Mouse (Mus musculus) thymus, adult 2 months (tissue): ENCODE data around the gene Tifa. TPM values are rescaled to one million over a fixed set of nuclear protein-coding genes. Genes with fewer than 3 reads are reported as not detected.

Source experiments
- DNase-seq: peaks from one replicate; pipeline ENCODE4 v3.0.0; 2021
- H3K27ac ChIP-seq: fragments of 200-500 bp; 2 replicates; pipeline ENCODE4 v1.5.1; 2012; ENCODE audit warnings: low read length, control low read depth; ENCODE audit not compliant: control insufficient read depth, insufficient read depth
- H3K27me3 ChIP-seq: fragments of 200-500 bp; 2 replicates; pipeline ENCODE4 v1.6.1; 2012; ENCODE audit warnings: mild to moderate bottlenecking, low read length, moderate library complexity, mixed read lengths; ENCODE audit not compliant: control insufficient read depth, insufficient read depth
- H3K36me3 ChIP-seq: fragments of 200-500 bp; 2 replicates; pipeline ENCODE4 v1.6.1; 2012; ENCODE audit warnings: mild to moderate bottlenecking, low read length, moderate library complexity; ENCODE audit not compliant: control insufficient read depth, insufficient read depth
- H3K4me1 ChIP-seq: fragments of 200-500 bp; replicated peaks from 2 replicates; pipeline ENCODE4 v1.6.1; 2012; ENCODE audit warnings: low read length; ENCODE audit not compliant: control insufficient read depth, insufficient read depth
- H3K4me3 ChIP-seq: fragments of 200-500 bp; 2 replicates; pipeline ENCODE4 v1.5.1; 2012; ENCODE audit warnings: mild to moderate bottlenecking, low read length, control low read depth, moderate library complexity; ENCODE audit not compliant: control insufficient read depth, insufficient read depth
- CTCF ChIP-seq: fragments of 200-500 bp; IDR thresholded peaks from 2 replicates; pipeline ENCODE4 v1.5.1; 2012; ENCODE audit warnings: mild to moderate bottlenecking, control low read depth, low read length, moderate library complexity, borderline replicate concordance; ENCODE audit not compliant: control insufficient read depth, poor library complexity, insufficient read depth; ENCODE audit errors: extremely low read depth
- POLR2A ChIP-seq: fragments of 200-500 bp; IDR thresholded peaks from 2 replicates; pipeline ENCODE4 v1.6.1; 2012; ENCODE audit warnings: mild to moderate bottlenecking, low read length, control low read depth, moderate library complexity; ENCODE audit not compliant: control insufficient read depth, poor library complexity, insufficient read depth; ENCODE audit errors: extremely low read depth
- WGBS: fragments of 180-500 bp; shearing (Covaris S2); methylation state at CpG from one replicate; pipeline ENCODE4 v1.1.7; 2018; 5-methylcytosine and 5-hydroxymethylcytosine counted together
- polyA plus RNA-seq: library from polyadenylated mRNA; depleted of rRNA; stranded (reverse); fragments of >200 nt; gene quantifications from 2 replicates; pipeline ENCODE4 v1.2.3, GENCODE M21; 2012; rRNA removed

Gene Tifa
- 2.5 and 3.1 TPM in 2 replicates for polyA plus RNA-seq

DNA sequence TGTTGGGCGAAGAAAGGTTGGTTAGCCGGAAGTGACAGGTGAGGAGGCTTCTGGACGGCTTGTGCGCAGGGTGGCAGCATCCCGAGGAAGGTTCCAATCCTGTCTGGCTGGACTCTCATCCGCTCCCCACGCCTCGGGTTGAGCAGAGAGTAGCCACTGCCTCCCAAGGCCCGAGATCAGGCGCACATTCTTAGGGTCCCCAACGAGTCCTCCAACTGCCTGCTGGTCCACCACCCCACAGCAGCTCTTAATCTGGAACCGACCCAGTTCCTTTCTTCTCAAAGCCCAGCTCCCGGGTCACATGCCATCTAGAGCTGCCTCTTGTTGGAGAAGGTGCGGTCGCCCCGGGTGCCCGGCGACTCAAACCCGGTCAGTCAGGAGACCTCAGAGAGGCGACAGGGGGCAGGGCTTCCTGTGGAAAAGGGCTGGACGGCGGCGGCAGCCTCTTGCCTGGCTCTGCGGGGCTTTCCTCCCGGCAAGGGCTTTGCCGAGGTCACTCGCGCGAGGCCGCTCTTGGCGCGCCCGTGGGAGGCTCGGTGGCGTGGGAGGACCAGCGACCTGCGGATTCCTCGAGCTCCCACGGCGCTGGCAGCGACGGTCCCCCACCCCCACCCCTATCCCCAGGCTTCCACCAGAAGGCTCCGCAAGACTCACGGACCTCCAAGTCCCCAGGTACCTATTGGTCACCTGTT is at the start of gene Tifa:
Gene Tifa, plus strand, starts transcription at position 306 of the 692 bp plus-strand sequence.
- Histone ChIP-seq H3K4me3 (peak within 1 kb of the TSS; percentile 60), H3K4me1 (peaks cover 17% of the 10 kb centered on the region), H3K27me3 (no peaks in the 10 kb centered on the region; the same call in 1 of the 2 replicates), H3K27ac (peak within 1 kb of the TSS; percentile 39; the same call in 1 of the 2 replicates), H3K36me3 (no peaks in the 10 kb centered on the region)
- TF ChIP-seq POLR2A, result no peak
- TF ChIP-seq CTCF, result no peak
- peak; percentile 37 for DNase-seq
- WGBS, result 10% methylated on average over 44 of the region's 44 CpGs

DNA sequence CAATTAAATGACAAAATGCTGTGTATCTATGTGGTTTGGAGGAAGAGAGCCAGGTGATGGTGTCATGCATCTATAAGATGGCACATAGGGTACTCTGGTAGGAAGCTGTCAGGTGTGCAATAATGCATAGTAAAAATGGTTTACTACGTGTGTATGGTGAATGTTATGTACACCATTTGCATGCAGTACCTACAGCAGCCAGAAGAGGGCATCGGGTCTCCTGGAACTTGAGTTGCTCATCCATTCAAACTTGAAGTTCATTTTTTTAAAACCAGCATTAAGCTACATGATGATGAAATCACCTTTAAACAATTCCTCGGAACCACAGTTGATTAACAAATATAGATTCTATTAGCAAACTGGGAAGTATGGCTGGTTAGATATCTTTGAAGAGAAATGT is 48.1 kb upstream of the Tifa start:
- no peak overlapping the region for H3K4me3 ChIP-seq
- no peaks in the 10 kb centered on the region for H3K36me3 ChIP-seq
- TF ChIP-seq CTCF (no peak), POLR2A (no peak)
- no peak overlapping the region for H3K27ac ChIP-seq
- WGBS, result 97% methylated on average over 3 of the region's 3 CpGs
- no peaks in the 10 kb centered on the region for H3K4me1 ChIP-seq
- H3K27me3 ChIP-seq, result no peaks in the 10 kb centered on the region
- DNase-seq, result no peak

DNA sequence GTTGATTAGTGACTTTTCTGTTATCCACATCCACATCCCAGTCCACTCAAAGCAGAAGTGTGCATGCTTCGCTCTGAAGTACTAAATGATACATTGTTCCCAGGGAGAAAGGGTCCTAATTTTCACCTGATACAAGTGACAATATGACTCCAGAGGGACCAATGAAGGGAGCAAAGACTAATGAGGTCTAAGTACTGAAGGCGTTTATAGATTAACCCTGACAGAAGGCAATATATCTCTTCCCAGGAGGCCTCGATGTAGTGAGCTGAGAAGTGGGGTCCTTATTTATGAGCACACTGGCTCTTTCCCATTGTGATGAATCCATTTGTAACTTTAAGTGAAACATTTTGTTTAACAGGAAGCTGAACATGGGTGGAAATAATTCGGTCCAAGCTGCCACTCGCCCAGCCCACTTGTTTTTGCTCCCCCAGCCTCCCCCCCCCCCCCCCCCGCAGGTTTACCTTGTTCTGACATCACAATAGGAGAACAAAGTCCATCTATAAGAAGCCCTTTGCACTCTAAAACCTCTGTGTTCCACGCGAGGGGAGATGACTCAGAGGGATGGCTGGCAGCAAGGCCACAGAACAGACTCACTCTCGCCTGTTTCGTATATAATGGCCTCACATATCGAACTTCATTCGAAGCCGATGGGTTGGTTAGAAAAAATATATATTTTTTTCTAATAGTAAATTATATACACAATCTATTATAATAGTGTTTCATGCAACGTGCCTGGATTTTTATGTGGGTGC is 45.8 kb upstream of the Tifa start:
- WGBS, result 90% methylated on average over 14 of the region's 14 CpGs
- Histone ChIP-seq H3K36me3 (no peaks in the 10 kb centered on the region), H3K4me1 (0 out of 2 replicates have a peak, but pooled peaks cover 4% of the 10 kb centered on the region)

GRCm38 (mm10) chr3:127745504-127745903 is 44.1 kb upstream of the Tifa start:
- Histone ChIP-seq H3K27me3 (no peaks in the 10 kb centered on the region), H3K27ac (no peak overlapping the region), H3K36me3 (no peaks in the 10 kb centered on the region), H3K4me3 (no peak overlapping the region), H3K4me1 (0 out of 2 replicates have a peak, but pooled peaks cover 4% of the 10 kb centered on the region)
- TF ChIP-seq CTCF (no peak), POLR2A (no peak)
- no peak for DNase-seq
- 85% methylated on average over 6 of the region's 6 CpGs for WGBS

More for the DNA sequence above, 45.8 kb upstream of the Tifa start:
- DNase-seq, result no peak
- Histone ChIP-seq H3K27ac (no peak overlapping the region), H3K4me3 (no peak overlapping the region), H3K27me3 (no peaks in the 10 kb centered on the region)
- TF ChIP-seq POLR2A (no peak), CTCF (no peak)

DNA sequence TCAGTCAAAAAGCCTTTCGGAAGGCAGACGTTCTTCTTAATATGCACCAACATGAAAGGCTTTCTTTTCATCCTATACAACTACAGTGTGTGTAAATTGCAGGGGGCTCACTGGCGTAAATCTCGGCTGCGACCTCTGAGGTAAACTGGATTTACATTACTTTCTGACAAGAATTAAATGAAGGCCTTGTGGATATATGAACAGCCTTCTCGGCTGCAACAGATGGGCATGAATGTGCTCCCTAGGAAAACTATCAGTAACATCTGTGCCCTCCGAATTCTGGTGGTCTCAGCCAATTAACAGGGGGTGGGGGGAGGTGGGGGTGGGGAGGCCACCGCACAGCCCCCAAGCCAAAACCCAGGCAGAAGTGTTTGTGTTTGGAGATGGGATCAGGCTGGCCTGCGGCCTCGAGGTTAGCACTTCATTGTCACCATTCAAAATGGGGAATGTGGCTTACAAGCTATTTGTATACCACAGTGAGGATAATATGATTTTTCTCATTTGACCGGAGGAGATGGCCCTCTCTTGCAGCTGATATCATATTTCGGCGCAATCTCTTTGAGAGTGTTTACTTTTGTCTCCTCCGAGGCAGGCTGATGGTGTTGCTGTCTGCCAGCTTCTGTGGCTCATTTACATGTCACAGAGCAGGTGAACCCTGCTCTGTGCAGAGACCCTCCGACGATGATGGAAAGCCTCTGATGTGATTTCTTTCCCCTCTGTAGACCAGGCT is 43.5 kb upstream of the Tifa start:
- Histone ChIP-seq H3K36me3 (no peaks in the 10 kb centered on the region), H3K27me3 (no peaks in the 10 kb centered on the region), H3K4me3 (no peak overlapping the region), H3K4me1 (0 out of 2 replicates have a peak, but pooled peaks cover 4% of the 10 kb centered on the region), H3K27ac (no peak overlapping the region)
- no peak for DNase-seq
- 87% methylated on average over 16 of the region's 16 CpGs for WGBS
- no peak for TF ChIP-seq POLR2A
- TF ChIP-seq CTCF, result no peak

GRCm38 (mm10) chr3:127748644-127749043 is 41.0 kb upstream of the Tifa start:
- H3K27ac ChIP-seq, result no peak overlapping the region
- 0 out of 2 replicates have a peak, but pooled peaks cover 4% of the 10 kb centered on the region for H3K4me1 ChIP-seq
- TF ChIP-seq CTCF (no peak), POLR2A (no peak)
- DNase-seq, result no peak
- H3K4me3 ChIP-seq, result no peak overlapping the region
- H3K27me3 ChIP-seq, result no peaks in the 10 kb centered on the region
- H3K36me3 ChIP-seq, result no peaks in the 10 kb centered on the region
- 84% methylated on average over 4 of the region's 4 CpGs for WGBS
